Mouse (Mus musculus) hindbrain, embryonic 15.5 days (tissue): ENCODE data around the gene Gm4175. TPM values are rescaled to one million over a fixed set of nuclear protein-coding genes. Genes with fewer than 3 reads are reported as not detected.
"Not testable (repeated sequence)": the region's sequence is repeated elsewhere in the genome, so short reads cannot be mapped to it uniquely, and the experiment has no call there.

Experiments
- ATAC-seq: fragments of 200-750 bp; cut with Nextera tagmentation; 2 replicates; pipeline ENCODE4 v1.8.0; 2017; ENCODE audit warnings: low read depth, moderate number of reproducible peaks, moderate TSS enrichment; ENCODE audit not compliant: low FRiP score
- H3K27ac ChIP-seq: fragments of 300-500 bp; sonication (generic); replicated peaks from 2 replicates; pipeline ENCODE4 v1.5.1; 2015; ENCODE audit warnings: mild to moderate bottlenecking, inconsistent platforms
- H3K27me3 ChIP-seq: fragments of 300-500 bp; sonication (generic); 2 replicates; pipeline ENCODE4 v1.6.1; 2015; ENCODE audit warnings: control low read depth, inconsistent platforms
- H3K36me3 ChIP-seq: fragments of 300-500 bp; sonication (generic); 2 replicates; pipeline ENCODE4 v1.6.1; 2015; ENCODE audit warnings: control low read depth, inconsistent platforms
- H3K4me1 ChIP-seq: fragments of 300-500 bp; sonication (generic); replicated peaks from 2 replicates; pipeline ENCODE4 v1.6.1; 2015; ENCODE audit warnings: control low read depth, inconsistent platforms
- H3K4me2 ChIP-seq: fragments of 300-500 bp; sonication (generic); 2 replicates; pipeline ENCODE4 v1.6.1; 2015; ENCODE audit warnings: moderate library complexity, mild to moderate bottlenecking, inconsistent platforms
- H3K4me3 ChIP-seq: fragments of 300-500 bp; sonication (generic); 2 replicates; pipeline ENCODE4 v1.5.1; 2015; ENCODE audit warnings: mild to moderate bottlenecking, inconsistent platforms
- H3K9ac ChIP-seq: fragments of 300-500 bp; sonication (generic); 2 replicates; pipeline ENCODE4 v1.6.1; 2015; ENCODE audit warnings: inconsistent platforms
- H3K9me3 ChIP-seq: fragments of 300-500 bp; sonication (generic); 2 replicates; pipeline ENCODE4 v1.6.1; 2016; ENCODE audit warnings: control low read depth, inconsistent platforms
- WGBS: fragments of 180-500 bp; shearing (Covaris S2); methylation state at CpG from one replicate; pipeline ENCODE4 v1.1.7; 2015; 5-methylcytosine and 5-hydroxymethylcytosine counted together
- polyA plus RNA-seq: library from polyadenylated mRNA; unstranded; fragments of >200 nt; fragmentation: Nextera tagmentation; extraction: Ambion mirVana; gene quantifications from 2 replicates; pipeline ENCODE4 v1.2.1, GENCODE M21; 2015

Gene Gm4175
- polyA plus RNA-seq = not detected in 2 replicates

GRCm38 (mm10) chr7:21761375-21761774 lies at the start of gene Gm4175:
Gene Gm4175 (minus strand): TSS chr7:21761475.
- not testable (repeated sequence) for H3K9me3 ChIP-seq, H3K4me1 ChIP-seq, H3K9ac ChIP-seq, H3K27ac ChIP-seq, H3K36me3 ChIP-seq, H3K27me3 ChIP-seq, H3K4me3 ChIP-seq, ATAC-seq, H3K4me2 ChIP-seq
- no CpG with 5 or more reads among the region's 5 CpGs for WGBS

GRCm38 (mm10) chr7:21796628-21797027 lies 35.4 kb upstream of the Gm4175 start, which contains the start of gene Gm4177:
Gene Gm4177 (minus strand): TSS chr7:21796728.
- H3K4me1 ChIP-seq, H3K27ac ChIP-seq, ATAC-seq, H3K4me3 ChIP-seq, H3K36me3 ChIP-seq, H3K4me2 ChIP-seq, H3K27me3 ChIP-seq, H3K9me3 ChIP-seq, H3K9ac ChIP-seq: not testable (repeated sequence)
- no CpG with 5 or more reads among the region's 3 CpGs for WGBS

Other genes with a start within 250 kb of the Gm4175 start
- gene Vmn1r130, start 249.7 kb downstream of the Gm4175 start, polyA plus RNA-seq = not detected in 2 replicates
- gene Vmn1r131, start 215.4 kb downstream of the Gm4175 start, polyA plus RNA-seq = not detected in 2 replicates
- gene Vmn1r132, start 147.4 kb downstream of the Gm4175 start, polyA plus RNA-seq = not detected in 2 replicates
- not detected in 2 replicates for gene Gm4177, start 35.3 kb upstream of the Gm4175 start, polyA plus RNA-seq
- not detected in 2 replicates for gene Vmn1r135, start 70.9 kb upstream of the Gm4175 start, polyA plus RNA-seq
- gene Gm5725, start 82.8 kb upstream of the Gm4175 start, polyA plus RNA-seq = not detected in 2 replicates
- not detected in 2 replicates for gene Gm5891, start 159.8 kb upstream of the Gm4175 start, polyA plus RNA-seq
- not detected in 2 replicates for gene Vmn1r137, start 233.1 kb upstream of the Gm4175 start, polyA plus RNA-seq